ENCODE assay signal across 8 mouse cellular contexts in the genomic region with DNA sequence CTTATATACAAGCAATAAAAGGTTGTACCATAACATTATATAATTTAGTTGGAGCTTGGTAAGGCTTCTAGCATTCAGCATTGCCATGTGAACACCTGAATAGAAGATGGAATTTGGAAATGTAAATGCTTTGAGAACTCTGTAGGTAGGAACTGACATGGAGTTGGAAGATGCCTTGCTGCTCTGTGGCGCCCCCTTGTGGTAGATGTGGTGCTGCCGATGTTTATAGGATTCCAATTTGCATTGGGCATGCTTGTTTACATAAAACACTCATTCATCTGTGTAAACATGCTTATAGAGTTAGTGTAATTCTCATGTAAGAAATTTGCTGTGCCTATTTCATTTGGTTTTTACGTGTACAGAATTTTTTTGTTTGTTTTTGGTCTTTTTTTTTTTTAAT.
DNase-seq lines count a peak whose midpoint lies in the region; ATAC-seq and TF ChIP-seq lines count a peak whose summit lies in the region.

No protein-coding gene starts in this region.

- no peak for TF ChIP-seq POLR2A in lung, adult 2 months (IDR thresholded peaks at IDR 0.05; ENCODE audit: borderline replicate concordance, extremely low read depth, low read depth, low read length)

- H3K9ac ChIP-seq in forebrain, embryonic 11.5 days (ENCODE audit: low read length): no peak overlapping the region
- H3K9ac ChIP-seq in forebrain, embryonic 16.5 days (replicated peaks; ENCODE audit: low read depth, low read length): no peak overlapping the region

- 29% methylated on average over 3 of the region's 3 CpGs for WGBS in forebrain, embryonic 11.5 days
- WGBS in forebrain, embryonic 16.5 days: 27% methylated on average over 3 of the region's 3 CpGs
- WGBS in lung, adult 2 months: 14% methylated on average over 3 of the region's 3 CpGs

- DNase-seq in forebrain, embryonic 11.5 days (ENCODE audit: low spot score): peak; percentile 87
- peak; percentile 84 for DNase-seq in urinary bladder, postnatal 14 days (ENCODE audit: low spot score)
- no peak for DNase-seq in urinary bladder, postnatal 10 days (ENCODE audit: low spot score)
- DNase-seq in embryo, embryonic 10 days (ENCODE audit: low spot score): peak; percentile 88
- DNase-seq in induced T-regulatory cell, adult 2 months (ENCODE audit: low read depth): peak; percentile 91
- DNase-seq in lung, adult 2 months: peak; percentile 74
- DNase-seq in spleen, postnatal 10 days (ENCODE audit: low spot score in 2 of 2): peak; percentile 88 to 96

- H3K27ac ChIP-seq in forebrain, embryonic 11.5 days (ENCODE audit: low read depth, low read length): no peak overlapping the region
- H3K27ac ChIP-seq in forebrain, embryonic 16.5 days (ENCODE audit: low read length): no peak overlapping the region

- no peaks in the 10 kb centered on the region for H3K27me3 ChIP-seq in forebrain, embryonic 11.5 days (ENCODE audit: control insufficient read depth, insufficient read depth, low read length)
- no peaks in the 10 kb centered on the region for H3K27me3 ChIP-seq in forebrain, embryonic 16.5 days (replicated peaks; ENCODE audit: control insufficient read depth, insufficient read depth, low read length)

- H3K4me3 ChIP-seq in forebrain, embryonic 11.5 days (ENCODE audit: low read depth, low read length): no peak overlapping the region
- H3K4me3 ChIP-seq in forebrain, embryonic 16.5 days (replicated peaks; ENCODE audit: low read length): no peak overlapping the region
- no peak overlapping the region for H3K4me3 ChIP-seq in lung, adult 2 months (replicated peaks; ENCODE audit: extremely low read depth, low read depth, low read length)

- H3K36me3 ChIP-seq in forebrain, embryonic 11.5 days (ENCODE audit: control insufficient read depth, insufficient read depth, low read length): no peaks in the 10 kb centered on the region
- H3K36me3 ChIP-seq in forebrain, embryonic 16.5 days (ENCODE audit: control insufficient read depth, insufficient read depth): no peaks in the 10 kb centered on the region

- H3K4me1 ChIP-seq in forebrain, embryonic 11.5 days (replicated peaks; ENCODE audit: control insufficient read depth, insufficient read depth, low read length): peaks cover 21% of the 10 kb centered on the region
- peaks cover 22% of the 10 kb centered on the region for H3K4me1 ChIP-seq in forebrain, embryonic 16.5 days (replicated peaks; ENCODE audit: control insufficient read depth, insufficient read depth, low read length)
- H3K4me1 ChIP-seq in lung, adult 2 months (ENCODE audit: control insufficient read depth, insufficient read depth, low read length): peaks cover 10% of the 10 kb centered on the region

- no peaks in the 10 kb centered on the region for H3K9me3 ChIP-seq in forebrain, embryonic 11.5 days (ENCODE audit: control insufficient read depth, low read length)
- no peaks in the 10 kb centered on the region for H3K9me3 ChIP-seq in forebrain, embryonic 16.5 days (ENCODE audit: control insufficient read depth, low read length)

- peak; percentile 95 for TF ChIP-seq CTCF in lung, adult 2 months (IDR thresholded peaks at IDR 0.05; ENCODE audit: insufficient read depth, low read length)

- ATAC-seq in forebrain, embryonic 11.5 days (replicated peaks; ENCODE audit: low FRiP score): no peak
- no peak for ATAC-seq in forebrain, embryonic 16.5 days

- H3K4me2 ChIP-seq in forebrain, embryonic 11.5 days (ENCODE audit: low read depth, low read length, severe bottlenecking): no peak overlapping the region
- H3K4me2 ChIP-seq in forebrain, embryonic 16.5 days (ENCODE audit: low read length): no peak overlapping the region
